Mouse (Mus musculus): ENCODE results near the gene Rhbdf1. TPM values are rescaled to one million over a fixed set of nuclear protein-coding genes. Genes with fewer than 3 reads are reported as not detected.

Gene Rhbdf1
- polyA plus RNA-seq, 1 experiment from 2014 or later = 11.2 TPM

DNA sequence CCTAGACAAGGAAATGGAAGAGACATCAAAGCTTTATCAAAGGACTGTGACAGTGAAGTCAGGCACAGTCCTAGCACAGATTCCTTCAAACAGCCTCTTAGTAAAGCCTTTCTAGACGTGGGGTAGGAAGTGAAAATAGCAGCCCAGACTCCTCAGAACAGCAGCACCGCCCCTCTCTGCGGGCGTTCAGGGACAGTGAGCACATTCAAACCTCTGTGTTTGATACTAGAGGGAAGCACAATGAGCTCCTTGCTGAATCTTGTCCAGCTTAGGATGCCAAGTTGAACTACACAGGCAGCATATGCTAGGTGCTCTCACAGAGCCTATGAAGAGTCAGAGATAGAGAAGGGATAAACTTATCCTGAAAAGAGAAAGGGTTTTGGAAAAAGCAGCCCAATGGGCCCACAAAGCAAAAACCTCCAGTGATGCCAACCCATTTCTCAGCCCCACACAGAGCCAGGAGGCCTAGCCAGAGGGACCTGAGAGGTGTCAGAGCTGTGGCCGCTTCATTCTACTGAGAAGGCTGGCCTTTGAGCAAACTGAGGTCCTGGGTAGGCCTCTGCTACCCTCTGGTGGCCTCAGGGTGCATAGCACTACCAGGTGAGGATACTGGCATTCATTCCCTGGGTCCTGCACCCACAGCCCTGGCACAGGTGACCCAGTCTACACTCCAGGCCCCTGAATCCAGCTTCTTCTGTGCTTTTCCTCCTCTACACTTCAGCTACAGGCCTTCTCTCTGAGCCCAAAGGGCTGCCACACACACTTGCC, 16.2 kb upstream of the Rhbdf1 start:
- peak; percentile 74 for DNase-seq (ENCODE audit: low spot score)

DNA sequence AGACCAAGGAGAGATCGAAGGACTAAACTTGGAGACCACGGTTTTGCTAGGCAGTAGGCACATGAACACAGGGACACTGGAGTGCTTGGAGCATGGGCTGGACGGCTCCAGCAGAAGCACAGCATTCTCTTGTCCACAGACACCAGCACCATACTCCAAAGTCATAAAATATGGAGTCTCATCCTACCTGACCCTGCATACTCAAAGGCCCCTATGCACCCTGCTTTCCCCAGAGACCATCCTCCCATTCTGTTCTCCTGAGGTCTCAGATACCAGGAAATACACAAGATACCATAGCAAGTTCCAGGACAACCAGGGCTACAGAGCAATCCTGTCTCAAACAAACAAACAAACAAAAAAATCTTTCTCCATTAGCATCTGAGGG, 15.3 kb upstream of the Rhbdf1 start:
- no peak for DNase-seq (ENCODE audit: low spot score)

DNA sequence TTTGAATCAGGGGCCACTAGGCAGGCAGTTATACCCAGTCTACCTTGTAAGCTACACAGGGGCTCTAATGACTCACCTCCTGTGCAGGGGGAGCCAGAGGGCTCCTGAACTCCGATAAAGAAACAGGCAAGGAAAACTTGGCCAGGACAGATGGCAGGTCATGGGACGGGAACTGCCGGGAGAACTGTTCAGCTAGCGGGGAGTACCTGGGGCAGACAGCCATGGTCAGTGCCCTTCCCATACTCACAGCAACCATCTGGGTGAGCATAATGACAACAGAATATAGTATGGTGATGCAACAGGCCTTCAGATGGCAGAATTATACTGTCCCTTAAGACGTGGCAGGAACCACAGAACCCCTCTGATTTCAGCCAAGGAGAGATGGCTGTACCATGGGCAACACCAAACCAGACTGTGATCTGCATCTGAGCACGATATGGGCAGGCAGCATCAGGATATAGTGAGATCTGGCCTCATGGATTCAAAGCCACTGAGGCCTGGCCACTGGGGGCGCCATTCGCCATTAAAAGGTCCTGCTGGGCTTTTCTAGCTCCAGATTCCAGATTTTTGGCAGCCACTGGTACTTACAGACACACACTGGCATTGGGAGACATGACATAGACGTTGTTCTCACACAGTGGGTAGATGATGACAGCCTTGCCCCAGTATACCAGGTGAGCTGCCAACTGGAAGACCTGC, 14.8 kb upstream of the Rhbdf1 start:
- DNase-seq (ENCODE audit: low spot score) = peak; percentile 35

DNA sequence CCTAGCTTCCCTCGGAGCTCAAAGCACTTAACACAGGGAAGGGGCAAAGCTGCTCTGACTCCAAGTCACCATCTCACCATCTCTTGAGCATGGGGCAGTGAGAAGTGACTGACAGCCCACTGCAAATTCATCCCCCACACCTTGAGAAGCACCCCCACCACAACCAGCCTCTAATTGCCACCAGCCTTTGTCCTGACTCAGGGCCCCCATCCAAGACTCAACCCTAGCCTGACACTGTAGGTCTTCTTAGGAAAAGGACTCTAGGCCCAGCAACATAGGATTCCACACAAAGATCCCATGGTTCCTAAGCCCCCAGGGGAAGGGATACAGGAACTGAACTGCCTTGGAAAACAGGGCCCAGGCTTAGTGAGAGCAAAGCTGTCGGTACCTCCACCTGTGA, 14.0 kb upstream of the Rhbdf1 start:
- DNase-seq (ENCODE audit: low spot score) = no peak

DNA sequence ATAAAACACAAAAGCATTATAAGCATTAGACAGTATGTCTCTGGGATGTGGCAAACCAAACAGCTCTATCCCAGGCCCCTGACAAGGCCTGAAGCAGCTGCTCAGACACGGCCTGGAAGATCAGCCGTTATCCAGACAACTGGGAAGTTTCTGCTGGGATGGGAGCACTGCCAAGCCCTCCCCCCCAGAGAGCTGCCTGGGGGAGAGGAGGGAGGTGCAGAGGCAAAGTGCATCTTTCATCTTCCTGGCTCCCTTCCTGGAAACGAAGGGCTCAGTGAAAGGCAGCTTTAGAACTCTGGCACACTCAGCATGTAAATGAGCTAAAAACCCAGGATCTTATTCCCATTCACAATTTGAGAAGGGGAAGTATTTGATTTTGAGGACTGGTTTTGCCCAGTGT, 13.5 kb upstream of the Rhbdf1 start:
- DNase-seq (ENCODE audit: low spot score) = no peak

DNA sequence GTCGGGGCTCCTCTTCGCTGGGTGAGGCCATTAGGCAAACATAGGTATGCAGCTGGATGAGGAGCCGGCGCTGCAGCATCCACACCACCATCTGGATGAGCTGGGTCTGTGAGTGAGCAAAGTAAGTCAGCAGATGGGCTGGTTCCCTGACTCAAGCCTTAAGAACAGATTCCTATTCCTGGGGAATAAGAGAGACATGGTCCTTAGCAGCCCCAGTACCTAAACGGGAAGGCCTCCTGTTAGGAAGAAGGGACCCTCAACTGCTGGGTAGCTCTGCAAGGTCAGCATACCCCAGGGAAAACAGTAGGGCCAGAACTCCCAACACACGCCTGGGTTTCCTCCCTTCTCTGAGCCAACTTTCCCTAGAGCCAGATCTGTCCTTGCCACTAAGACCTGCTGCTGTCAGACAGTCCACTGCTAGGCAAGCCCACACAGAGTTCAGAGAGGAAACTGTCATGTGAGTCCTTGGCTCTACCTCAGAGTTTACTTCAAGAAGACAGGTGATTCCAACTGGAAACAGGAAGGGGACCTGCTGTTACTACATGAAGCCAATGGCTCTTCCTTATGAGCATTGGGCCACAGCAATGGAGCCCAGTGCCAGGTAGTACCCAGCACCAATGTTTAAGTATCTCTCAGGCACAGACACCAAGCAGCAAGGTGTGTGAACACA, 12.9 kb upstream of the Rhbdf1 start:
- DNase-seq (ENCODE audit: low spot score) = no peak

DNA sequence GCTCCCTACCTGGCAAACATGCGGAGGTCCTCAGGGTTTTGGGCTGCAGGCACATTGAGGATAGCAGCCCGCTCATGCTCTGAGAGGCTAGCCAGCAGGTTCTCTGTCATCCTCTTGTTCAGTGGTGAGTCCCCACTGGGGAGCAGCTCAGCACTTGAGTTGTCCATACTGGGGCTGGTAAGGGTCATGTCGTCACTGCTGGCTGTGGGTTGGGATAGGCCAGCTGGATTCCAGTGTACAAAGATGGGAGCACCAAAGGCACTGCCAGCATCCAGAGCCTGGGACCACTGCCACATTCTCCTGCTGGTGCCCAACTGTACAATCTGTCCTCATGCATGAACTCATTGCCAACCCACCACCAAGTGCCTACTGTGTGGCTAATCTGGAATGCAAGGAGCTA, 11.8 kb upstream of the Rhbdf1 start:
- DNase-seq (ENCODE audit: low spot score) = no peak

DNA sequence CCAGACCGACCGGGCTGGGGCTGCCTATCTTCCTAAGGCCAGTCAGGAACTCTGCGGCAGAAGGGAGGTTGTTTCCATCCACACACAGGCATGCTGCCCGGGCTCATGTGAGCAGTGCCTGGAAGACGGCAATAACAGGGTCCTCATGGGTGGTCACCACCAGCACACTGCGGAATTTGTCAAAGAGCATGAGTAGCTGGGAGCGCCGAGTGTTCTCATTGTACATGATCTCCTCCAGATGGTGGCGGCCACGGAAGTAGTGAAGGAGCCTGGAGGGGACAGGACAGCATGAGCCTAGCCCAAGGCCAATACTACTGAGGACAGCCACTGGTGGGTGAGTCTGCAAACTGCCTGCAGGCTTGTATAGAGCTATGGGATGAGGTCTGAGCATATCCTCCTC, 10.7 kb upstream of the Rhbdf1 start:
- no peak for DNase-seq (ENCODE audit: low spot score)

DNA sequence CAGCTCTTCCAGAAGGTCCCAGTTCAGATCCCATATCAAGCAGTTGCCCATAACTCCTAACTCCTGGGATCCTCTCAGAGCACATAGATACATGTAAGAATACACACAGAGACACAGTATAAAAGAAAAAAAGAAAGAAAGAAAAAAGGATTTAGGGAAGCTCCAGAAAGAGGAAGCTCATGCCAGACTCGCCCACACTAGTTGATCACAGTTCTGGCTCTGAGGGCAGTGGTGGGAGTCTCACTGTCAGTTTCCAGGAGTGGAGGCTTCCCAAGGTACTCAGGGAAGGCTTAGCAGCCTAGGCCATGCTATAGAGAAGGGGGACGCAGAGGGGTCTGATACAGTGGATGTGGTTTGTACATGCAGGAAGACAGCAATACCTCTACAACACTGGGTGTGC, 9.0 kb upstream of the Rhbdf1 start:
- DNase-seq (ENCODE audit: low spot score) = no peak

DNA sequence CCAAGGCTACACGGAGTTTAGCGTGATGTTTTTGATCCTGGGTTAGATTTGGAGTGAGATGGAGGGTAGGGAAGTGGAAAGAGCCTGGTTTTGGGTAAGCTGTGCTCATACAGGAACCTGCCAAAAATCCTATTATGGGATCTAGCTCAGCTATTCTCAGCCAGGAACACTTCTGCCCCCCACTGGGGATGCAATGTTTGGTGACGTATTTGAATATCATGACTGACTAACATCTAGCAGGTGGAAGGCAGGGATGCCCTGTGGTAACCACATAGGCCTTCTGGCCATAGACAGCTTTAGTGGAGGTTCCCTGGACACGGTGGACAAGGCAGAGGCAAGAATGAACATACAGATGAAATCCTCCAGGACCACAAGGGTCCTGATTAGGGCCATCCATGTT, 8.1 kb upstream of the Rhbdf1 start:
- DNase-seq (ENCODE audit: low spot score) = no peak

DNA sequence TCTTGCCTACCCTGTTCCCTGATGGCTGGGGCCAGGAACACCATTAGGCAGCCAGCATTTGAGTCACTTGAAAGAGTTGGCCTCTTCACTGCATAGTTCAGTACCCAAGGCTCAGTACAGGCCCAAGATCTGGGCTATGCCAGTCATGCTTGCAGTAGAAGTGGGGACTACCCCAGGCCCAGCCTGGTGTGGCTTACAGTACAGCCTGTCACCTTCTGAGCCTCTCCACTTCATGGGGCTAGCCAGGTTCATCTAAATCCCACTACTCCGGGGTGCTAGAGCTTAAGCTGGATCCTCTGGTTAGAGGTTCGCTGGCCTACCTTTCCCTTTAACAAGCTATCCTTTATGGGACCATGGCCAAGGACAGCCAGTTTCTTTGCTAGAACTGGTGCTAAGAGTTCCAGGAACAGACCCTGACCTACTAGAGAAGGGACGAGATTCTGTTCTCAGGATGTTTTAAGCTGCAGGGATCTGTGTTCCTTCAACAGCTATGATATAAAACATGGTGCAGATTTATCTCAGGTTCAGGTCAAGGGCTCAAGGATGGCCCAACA, 6.3 kb upstream of the Rhbdf1 start:
- DNase-seq (ENCODE audit: low spot score) = no peak

DNA sequence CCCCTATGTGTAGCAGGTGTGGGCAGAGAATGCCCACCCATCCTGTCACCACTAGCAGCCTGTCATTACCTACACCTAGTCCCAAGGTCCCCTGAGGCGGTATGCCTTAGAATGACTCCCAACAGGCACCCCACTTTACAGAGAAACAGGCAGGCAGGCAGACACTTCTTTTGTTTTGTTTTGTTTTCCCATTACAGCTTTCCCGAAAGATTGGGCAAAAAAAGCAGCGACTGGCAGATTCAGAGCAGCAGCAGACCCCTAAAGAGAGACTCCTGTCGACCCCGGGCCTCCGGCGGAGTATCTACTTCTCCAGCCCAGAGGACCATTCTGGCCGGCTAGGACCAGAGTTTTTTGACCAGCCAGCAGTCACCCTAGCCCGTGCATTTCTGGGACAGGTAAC, 5.5 kb upstream of the Rhbdf1 start:
- DNase-seq (ENCODE audit: low spot score) = no peak

DNA sequence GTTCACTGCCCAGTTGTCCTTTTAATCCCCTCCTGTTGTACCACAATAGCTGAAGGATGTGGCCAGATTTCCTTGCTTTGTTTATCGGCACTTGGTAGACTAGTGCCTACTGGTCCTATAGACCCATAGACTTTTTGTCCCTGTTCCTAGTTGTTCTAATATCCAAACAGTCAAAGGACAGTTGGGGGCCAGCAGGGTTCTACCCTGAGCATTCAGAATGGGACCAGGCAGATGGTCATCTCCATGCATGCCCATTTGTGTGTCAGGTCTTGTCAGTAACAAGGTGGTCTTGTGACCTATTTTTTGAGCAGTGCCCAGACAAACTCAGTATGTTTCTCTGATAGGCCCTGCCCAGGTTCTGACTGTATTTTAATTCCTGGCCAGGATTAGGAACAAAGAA, 4.9 kb upstream of the Rhbdf1 start:
- DNase-seq (ENCODE audit: low spot score) = no peak

DNA sequence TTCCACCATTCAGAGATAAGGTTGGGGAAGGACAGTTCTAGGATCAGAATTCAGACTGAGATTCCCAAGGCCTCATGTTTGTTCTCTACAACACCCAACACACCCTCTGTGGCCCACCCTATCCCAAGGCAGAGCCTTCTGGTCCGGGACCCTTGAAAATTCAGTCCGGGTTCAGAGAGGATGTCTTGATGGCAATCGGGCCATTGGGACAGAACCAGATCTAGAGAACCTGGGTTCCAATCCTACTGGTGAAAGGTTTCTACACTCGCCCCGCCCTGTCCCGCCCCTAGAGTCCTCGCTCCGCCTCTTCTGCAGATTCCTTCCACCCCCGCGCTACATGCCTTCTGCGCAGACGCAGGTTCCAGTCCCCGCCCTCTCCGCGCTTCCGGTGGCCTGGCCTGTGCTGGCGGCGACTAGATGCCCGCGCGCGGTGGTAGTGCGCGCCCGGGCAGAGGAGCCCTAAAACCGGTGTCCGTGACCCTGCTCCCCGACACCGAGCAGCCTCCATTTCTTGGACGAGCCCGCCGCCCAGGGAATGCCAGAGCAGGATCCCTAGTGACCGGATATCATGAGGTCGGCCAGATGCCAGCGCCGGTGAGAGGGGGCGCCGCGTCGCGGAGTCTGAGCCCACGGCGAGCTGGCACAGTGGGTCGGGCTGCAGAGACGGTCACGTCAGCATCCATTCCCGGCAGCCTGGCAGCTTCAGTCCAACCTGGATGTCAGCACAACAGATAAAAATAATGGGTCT, 4.2 kb upstream of the Rhbdf1 start, which contains the start of gene Mpg:
Gene Mpg (plus strand): TSS at position 382 of the 748 bp plus-strand sequence.
- DNase-seq (ENCODE audit: low spot score) = peak; percentile 91

DNA sequence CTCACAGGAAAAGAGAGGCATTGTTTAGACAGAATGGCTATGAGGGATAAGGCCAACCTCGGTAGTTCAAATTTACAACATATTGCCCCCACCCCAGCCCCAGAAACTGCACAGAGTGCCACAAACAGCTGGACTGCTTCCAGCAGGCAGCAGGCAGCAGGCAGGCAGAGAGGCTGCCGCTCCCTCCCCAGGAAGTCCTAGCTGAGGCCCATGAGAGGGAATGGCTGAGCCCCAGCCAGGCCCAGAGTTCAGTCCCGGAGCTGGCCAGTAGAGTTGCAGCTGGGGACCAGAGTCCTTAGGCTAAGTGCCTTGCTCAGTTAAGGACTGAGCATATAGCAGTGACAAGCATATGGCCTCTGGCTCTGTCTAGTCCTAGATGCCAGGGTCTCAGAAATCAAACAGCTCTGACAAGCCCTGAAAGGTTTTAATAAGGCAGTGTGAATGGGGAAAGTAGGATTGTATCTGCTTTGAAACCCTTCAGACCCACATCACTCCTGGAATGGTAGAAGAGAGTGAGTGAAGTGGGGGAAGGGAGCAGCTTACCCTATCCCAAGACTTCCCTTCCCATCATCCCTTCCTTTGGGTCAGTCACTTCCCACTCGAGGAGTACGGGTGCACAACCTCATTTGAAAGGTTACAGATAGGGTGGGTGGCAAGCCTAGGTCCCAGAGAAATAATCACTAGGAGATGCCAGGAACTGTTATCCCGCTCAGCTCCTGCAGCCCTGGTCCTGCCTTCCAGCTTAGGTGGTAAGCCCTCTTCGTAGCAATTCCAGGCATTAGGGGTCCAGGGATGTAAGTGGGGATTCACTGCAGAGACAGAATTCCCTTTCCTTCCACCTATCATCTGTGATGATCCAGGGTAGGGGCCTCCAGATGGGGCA, 3.4 kb upstream of the Rhbdf1 start:
- DNase-seq (ENCODE audit: low spot score) = no peak

DNA sequence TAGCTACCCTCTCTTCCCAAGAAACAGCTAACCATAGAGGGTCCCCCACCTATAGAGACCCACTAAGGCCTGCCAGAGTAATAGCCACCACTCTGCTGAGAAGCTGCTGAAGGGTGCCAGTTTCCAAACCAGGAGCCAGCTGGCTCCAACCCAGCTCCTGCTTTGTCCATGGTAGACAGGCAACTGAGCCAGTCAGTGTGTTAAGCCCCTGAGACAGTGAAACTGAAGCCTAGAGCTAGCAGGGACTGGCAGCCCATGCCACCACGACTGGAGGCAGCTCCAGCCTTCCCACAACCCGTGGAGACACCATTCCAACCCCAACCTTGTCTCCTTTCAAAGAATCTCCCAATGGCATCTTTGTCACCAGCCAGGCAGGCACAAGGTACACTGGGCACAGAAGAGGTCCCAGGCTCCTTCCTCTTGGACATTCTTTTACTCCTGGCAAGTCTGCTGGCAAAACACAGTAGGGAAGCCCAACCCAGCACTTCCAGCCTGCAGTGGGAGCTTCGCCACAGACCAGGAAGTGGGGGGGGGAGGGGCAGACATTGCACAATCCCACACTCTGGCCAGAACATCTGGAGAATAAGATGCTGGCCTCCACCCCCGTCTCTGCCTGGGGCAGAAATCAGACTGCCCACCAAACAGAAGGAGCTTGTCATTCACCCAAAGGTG, 2.5 kb upstream of the Rhbdf1 start:
- DNase-seq (ENCODE audit: low spot score) = no peak

DNA sequence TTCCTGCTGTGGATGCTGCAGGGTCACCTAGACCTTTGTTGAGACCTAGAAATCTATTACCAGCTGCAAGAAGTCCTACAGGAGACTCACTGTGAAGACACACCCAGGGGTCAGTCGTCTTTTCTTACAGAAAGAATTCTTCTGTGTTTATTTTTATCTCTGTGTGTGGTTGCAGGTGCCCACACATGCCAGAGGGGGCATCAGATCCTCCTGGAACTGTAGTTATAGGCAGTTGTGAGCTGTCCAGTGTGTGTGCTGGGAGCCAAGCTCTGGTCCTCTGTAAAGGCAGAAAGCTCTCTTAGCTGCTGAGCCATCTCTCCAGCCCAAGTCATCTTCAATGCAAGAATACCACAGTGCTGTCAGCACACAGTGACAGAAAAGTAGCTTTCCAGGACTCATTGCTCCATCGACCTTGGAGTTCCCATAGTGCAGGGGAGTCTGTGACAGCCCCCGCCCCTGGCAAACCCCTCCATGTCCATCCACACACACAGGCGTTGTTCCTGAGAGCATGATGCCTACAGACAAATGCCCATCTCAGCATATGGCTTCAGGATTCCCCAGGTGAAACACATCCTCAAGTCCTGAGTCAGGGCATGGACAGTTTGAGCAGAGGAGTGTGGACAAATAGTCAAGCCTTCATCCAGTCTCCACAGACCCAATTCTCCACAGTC, 1.3 kb upstream of the Rhbdf1 start:
- DNase-seq (ENCODE audit: low spot score) = no peak

DNA sequence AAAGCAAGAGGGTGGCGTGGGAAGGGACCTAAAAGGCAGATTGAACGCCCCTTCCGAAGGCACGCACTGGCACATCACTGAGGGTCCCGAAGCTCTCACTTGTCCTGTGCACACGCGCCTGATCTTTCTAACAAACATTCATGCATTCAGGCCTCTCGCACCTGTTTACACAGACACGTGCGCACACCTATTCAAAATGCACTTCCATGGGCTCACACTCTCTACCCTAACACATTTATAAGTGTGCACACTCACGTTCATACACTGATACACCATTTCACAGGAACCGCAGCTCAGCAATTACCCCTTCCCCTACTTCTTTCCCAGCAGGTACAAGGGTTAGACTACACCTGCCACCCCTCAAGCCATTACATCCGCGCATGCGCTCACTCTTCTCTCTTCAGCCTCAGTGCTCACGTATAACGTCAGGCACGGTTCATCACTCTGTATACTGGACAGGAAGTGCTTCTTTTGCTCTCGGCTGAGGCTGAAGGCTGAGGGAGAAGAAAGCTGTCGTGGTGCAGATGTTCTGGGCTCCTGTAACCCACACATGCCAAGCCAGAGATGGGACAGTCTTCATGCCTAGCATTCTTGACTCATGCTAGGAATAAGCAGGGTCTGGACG, 582 bp upstream of the Rhbdf1 start:
- DNase-seq (ENCODE audit: low spot score) = no peak
